Mouse (Mus musculus) embryonic facial prominence, embryonic 11.5 days (tissue): ENCODE measurements around the gene Zap70. TPM values are rescaled to one million over a fixed set of nuclear protein-coding genes. Genes with fewer than 3 reads are reported as not detected.

Source experiments
- ATAC-seq: fragments of 200-750 bp; cut with Nextera tagmentation; replicated peaks from 2 replicates; pipeline ENCODE4 v1.8.0; 2017; ENCODE audit warnings: low read depth; ENCODE audit not compliant: insufficient number of reproducible peaks, low FRiP score, low TSS enrichment
- DNase-seq: peaks from one replicate; pipeline ENCODE4 v3.0.0-alpha.2; 2015; ENCODE audit warnings: low spot score
- H3K27ac ChIP-seq: fragments of 300-500 bp; sonication (generic); replicated peaks from 2 replicates; pipeline ENCODE4 v1.5.1; 2014; ENCODE audit warnings: mild to moderate bottlenecking, low read depth, low read length, control low read depth
- H3K27me3 ChIP-seq: fragments of 300-500 bp; sonication (generic); 2 replicates; pipeline ENCODE4 v1.6.1; 2014; ENCODE audit warnings: mild to moderate bottlenecking, low read length, moderate library complexity, mixed read lengths; ENCODE audit not compliant: control insufficient read depth, insufficient read depth
- H3K36me3 ChIP-seq: fragments of 300-500 bp; sonication (generic); replicated peaks from 2 replicates; pipeline ENCODE4 v1.6.1; 2014; ENCODE audit warnings: low read depth, mild to moderate bottlenecking, low read length, moderate library complexity, mixed read lengths; ENCODE audit not compliant: control insufficient read depth, insufficient read depth
- H3K4me1 ChIP-seq: fragments of 300-500 bp; sonication (generic); 2 replicates; pipeline ENCODE4 v1.6.1; 2014; ENCODE audit warnings: low read length, mixed read lengths; ENCODE audit not compliant: control insufficient read depth, insufficient read depth
- H3K4me2 ChIP-seq: fragments of 300-500 bp; sonication (generic); 2 replicates; pipeline ENCODE4 v1.6.1; 2014; ENCODE audit warnings: low read depth, mild to moderate bottlenecking, control low read depth, low read length, moderate library complexity
- H3K4me3 ChIP-seq: fragments of 300-500 bp; sonication (generic); 2 replicates; pipeline ENCODE4 v1.5.1; 2014; ENCODE audit warnings: low read depth, low read length, control low read depth
- H3K9ac ChIP-seq: fragments of 300-500 bp; sonication (generic); replicated peaks from 2 replicates; pipeline ENCODE4 v1.6.1; 2014; ENCODE audit warnings: mild to moderate bottlenecking, control low read depth, low read length
- H3K9me3 ChIP-seq: fragments of 300-500 bp; sonication (generic); replicated peaks from 2 replicates; pipeline ENCODE4 v1.6.1; 2016; ENCODE audit warnings: mild to moderate bottlenecking, low read length, inconsistent platforms, mixed read lengths; ENCODE audit not compliant: control insufficient read depth
- WGBS: fragments of 180-500 bp; shearing (Covaris S2); extraction: QIAGEN DNeasy Blood & Tissue Kit; methylation state at CpG from one replicate; pipeline ENCODE4 v1.1.7; 2014; 5-methylcytosine and 5-hydroxymethylcytosine counted together
- polyA plus RNA-seq: library from polyadenylated mRNA; unstranded; fragments of >200 nt; fragmentation: Nextera tagmentation; extraction: Ambion mirVana; gene quantifications from 2 replicates; pipeline ENCODE4 v1.2.1, GENCODE M21; 2014

The Zap70 gene
- polyA plus RNA-seq, 1 experiment from 2014 or later, result 0.18 TPM

DNA sequence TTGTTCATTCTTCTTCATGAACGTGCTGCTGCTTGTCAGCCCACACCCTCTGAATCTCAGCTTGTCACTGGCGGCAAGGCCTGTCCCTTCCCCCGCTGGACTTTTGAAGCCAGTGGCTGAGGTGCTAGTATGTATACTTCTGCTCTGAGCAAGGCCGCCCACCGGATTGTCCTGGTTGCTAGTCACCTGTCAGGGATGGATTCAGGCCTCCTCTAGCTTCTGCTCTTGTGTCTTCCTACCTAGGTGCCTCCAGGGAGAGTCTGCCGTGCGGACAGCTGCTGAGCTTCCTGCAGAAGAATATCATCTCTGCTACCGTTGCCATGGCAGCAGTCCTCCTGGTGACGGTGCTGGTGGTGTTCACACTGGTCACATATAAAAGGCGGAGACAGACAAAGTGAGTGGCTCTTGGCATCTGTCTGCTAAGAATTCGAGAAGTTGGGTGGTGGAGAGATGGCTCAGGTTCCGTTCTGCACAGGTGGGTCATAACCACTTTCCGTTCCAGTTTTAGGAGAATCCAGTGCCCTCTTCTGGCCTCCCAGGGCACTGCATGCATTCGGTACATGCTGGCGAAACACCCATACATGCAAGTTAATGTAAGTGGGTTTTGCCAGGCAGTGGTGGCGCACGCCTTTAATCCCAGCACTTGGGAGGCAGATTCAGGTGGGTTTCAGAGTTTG, 17.2 kb upstream of the Zap70 start:
- Histone ChIP-seq H3K27me3 (no peaks in the 10 kb centered on the region), H3K9me3 (no peaks in the 10 kb centered on the region), H3K27ac (no peak overlapping the region), H3K4me3 (no peak overlapping the region), H3K36me3 (no peaks in the 10 kb centered on the region), H3K4me2 (peak overlapping the region; percentile 27), H3K4me1 (0 out of 2 replicates have a peak, but pooled peaks cover 2% of the 10 kb centered on the region), H3K9ac (no peak overlapping the region)
- WGBS, result 24% methylated on average over 17 of the region's 17 CpGs
- 0 out of 2 replicates have a peak, but pooled peaks have one; percentile 40 for ATAC-seq
- DNase-seq, result peak; percentile 83

DNA sequence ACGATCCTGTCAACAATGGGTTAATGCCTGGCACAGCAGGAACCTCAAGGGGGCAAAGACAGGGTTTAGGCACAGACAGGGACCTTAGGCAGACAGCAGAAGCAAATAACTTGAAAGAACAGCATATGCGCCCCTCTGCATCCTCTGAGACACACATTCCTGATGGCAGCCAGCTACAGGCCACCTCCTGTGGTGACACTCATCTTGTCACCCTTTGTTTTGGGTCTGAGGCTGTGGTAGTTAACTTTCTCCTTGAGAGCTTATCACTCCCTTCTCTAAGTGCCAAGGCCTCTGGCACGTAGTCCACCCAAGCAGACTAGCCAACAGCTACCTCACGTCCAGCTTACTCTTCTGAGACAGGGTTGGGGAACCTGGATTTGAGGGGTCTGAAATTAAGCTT, 15.9 kb upstream of the Zap70 start:
- WGBS, result 41% methylated on average over 4 of the region's 4 CpGs
- no peak for ATAC-seq
- Histone ChIP-seq H3K27ac (no peak overlapping the region), H3K4me2 (no peak overlapping the region), H3K4me3 (no peak overlapping the region), H3K4me1 (0 out of 2 replicates have a peak, but pooled peaks cover 2% of the 10 kb centered on the region), H3K9ac (no peak overlapping the region), H3K9me3 (no peaks in the 10 kb centered on the region), H3K36me3 (no peaks in the 10 kb centered on the region), H3K27me3 (no peaks in the 10 kb centered on the region)
- no peak for DNase-seq

DNA sequence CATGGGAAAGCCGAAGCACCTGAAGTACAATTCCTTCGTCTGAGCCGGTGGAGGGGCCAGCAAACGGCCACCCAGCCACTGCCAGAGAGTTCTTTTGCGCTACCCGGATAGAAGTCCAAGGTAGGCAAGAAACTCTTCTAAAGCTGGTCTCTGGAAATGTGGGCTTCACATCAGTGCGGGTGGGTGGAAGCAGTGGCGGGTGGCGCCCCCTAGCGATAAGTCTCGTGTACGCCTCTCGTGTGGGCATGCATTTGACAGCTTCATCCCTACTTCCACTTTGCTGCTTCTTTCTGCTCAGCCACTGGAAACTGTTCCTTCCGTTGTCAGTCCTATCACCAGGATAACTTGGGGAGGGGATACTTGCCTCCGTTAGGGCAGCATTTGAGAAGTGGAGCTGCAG, 15.1 kb upstream of the Zap70 start:
- 0 out of 2 replicates have a peak, but pooled peaks cover 2% of the 10 kb centered on the region for H3K4me1 ChIP-seq
- DNase-seq (peak; percentile 63), ATAC-seq (no peak)
- no peak overlapping the region for H3K9ac ChIP-seq
- no peak overlapping the region for H3K4me2 ChIP-seq
- no peak overlapping the region for H3K4me3 ChIP-seq
- H3K9me3 ChIP-seq, result no peaks in the 10 kb centered on the region
- 44% methylated on average over 15 of the region's 15 CpGs for WGBS
- no peak overlapping the region for H3K27ac ChIP-seq
- H3K27me3 ChIP-seq, result no peaks in the 10 kb centered on the region
- H3K36me3 ChIP-seq, result no peaks in the 10 kb centered on the region

DNA sequence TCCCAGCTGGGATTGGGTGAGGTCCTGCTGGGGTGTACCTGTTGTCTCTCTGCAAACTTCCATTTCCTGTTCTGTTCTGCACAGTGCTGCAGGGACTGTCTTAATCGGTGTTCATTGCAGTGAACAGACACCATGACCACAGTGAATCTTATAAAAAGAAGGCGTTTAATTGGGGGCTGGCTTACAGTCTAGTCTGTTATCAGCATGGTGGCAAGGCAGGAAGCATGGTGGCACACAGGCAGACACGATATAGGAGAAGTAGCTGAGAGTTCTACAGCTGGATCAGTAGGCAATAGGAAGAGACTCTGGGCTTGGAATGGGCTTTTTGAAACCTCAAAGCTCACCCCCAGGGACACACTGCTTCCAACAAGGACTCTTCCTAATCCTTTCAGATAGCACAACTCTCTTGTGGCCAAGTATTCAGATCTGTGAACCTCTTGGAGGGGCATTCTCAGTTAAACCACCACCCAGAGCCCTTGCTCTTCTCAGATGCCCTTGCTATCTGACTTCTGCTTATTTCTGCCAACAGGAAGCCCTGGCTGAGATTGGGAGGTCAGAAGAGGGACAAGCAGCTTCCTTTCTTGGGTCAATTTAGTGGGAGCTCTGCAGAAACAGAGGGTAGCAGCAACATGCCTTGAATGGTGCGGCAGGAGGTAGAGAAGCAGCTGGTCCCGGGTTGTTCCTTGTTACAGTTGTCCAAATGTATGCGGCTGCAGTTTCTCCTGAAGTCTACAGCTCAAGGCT, 7.5 kb upstream of the Zap70 start:
- no peaks in the 10 kb centered on the region for H3K27me3 ChIP-seq
- no peaks in the 10 kb centered on the region for H3K36me3 ChIP-seq
- no peaks in the 10 kb centered on the region for H3K9me3 ChIP-seq
- WGBS, result 84% methylated on average over 6 of the region's 6 CpGs
- H3K4me2 ChIP-seq, result no peak overlapping the region
- H3K4me1 ChIP-seq, result no peaks in the 10 kb centered on the region
- DNase-seq (no peak), ATAC-seq (no peak)
- H3K4me3 ChIP-seq, result no peak overlapping the region
- no peak overlapping the region for H3K27ac ChIP-seq
- H3K9ac ChIP-seq, result no peak overlapping the region

DNA sequence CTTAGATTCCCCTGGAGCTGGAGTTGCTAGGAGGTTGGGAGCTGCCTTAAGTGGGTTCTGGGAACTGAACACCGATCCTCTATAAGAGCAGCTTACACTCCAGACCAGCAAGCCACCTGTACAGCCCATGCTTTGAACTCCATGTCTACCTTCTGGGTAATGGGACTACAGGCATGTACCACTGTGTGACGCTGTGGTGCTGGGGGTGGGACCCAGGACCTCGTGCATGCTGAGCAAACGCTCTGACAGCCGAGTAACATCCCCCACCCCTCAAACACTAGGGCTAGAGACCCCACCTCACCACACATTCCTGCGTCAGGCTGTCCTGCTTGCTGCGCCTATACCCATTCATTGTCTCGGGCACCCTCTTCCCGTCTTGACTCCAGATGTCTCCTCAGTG, 3.0 kb upstream of the Zap70 start:
- Histone ChIP-seq H3K27ac (no peak overlapping the region), H3K36me3 (no peaks in the 10 kb centered on the region), H3K9ac (no peak overlapping the region), H3K4me2 (no peak overlapping the region), H3K27me3 (no peaks in the 10 kb centered on the region), H3K4me3 (no peak overlapping the region), H3K4me1 (no peaks in the 10 kb centered on the region), H3K9me3 (no peaks in the 10 kb centered on the region)
- no peak for ATAC-seq
- no peak for DNase-seq
- 80% methylated on average over 9 of the region's 9 CpGs for WGBS

DNA sequence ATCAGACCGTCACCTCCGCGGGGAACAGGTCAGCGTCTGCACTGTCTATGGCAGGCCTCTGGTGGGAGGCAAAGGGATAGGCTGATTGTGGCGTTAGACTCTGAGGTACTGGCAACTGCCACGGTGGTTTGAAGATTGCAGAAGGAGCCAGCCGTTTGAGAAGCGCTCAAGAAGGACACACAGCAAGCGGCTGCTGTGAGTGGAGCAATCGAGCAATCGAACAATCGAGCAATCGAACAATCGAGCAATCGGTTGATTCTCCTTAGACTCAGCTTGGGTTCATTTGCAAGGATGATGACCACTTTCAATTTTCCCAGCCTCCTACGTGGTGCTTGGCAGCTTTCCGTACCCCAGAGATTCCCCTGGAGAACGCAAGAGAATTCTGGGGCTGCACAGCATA, 2.5 kb upstream of the Zap70 start:
- no peaks in the 10 kb centered on the region for H3K36me3 ChIP-seq
- DNase-seq (no peak), ATAC-seq (no peak)

DNA sequence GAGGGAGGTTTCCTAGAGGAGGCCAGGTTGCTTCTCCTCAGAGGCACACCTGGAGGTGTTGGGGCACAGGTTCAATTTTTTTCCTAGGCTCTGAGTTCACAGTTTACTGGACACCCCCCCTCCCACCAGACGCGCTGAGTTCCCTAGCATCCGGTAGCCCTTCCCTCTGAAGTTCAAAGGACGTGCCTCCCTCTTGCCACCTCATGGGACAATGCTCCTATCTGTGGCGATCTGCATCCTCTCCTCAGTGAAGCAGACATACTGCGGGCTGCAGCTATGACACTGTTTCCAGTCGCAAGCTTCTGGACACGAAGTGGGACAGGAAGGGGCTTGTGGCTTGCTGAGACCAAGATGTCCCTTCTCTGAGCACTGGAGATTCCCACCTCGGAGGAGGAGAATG, 1.2 kb upstream of the Zap70 start:
- ATAC-seq (no peak), DNase-seq (no peak)
- WGBS, result 79% methylated on average over 9 of the region's 9 CpGs
- Histone ChIP-seq H3K4me2 (no peak overlapping the region), H3K36me3 (no peaks in the 10 kb centered on the region), H3K4me1 (no peaks in the 10 kb centered on the region), H3K27me3 (no peaks in the 10 kb centered on the region), H3K27ac (no peak overlapping the region), H3K9me3 (no peaks in the 10 kb centered on the region), H3K9ac (no peak overlapping the region), H3K4me3 (no peak overlapping the region)

More for the DNA sequence above, 2.5 kb upstream of the Zap70 start:
- Histone ChIP-seq H3K9me3 (no peaks in the 10 kb centered on the region), H3K4me2 (no peak overlapping the region), H3K27me3 (no peaks in the 10 kb centered on the region), H3K4me3 (no peak overlapping the region), H3K9ac (no peak overlapping the region), H3K4me1 (no peaks in the 10 kb centered on the region), H3K27ac (no peak overlapping the region)
- 88% methylated on average over 18 of the region's 18 CpGs for WGBS

DNA sequence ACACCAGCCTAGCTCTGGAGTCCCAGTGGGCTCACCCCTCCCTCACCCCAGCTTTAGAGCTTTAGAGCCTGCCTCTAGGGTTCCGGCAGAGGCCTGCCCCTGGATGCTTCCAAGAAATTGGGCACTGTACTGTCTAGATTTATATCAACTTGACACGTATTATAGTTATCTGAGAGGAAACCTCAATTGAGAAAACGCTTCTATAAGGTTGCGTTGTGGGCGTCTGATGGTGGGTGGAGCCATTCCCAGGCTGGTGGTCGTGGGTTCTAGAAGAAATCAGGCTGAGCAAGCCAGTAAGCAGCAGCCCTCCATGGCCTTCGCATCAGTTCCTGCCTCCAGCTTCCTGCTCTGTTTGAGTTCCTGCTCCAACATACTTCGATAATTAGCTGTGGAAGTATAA, 537 bp upstream of the Zap70 start:
- Histone ChIP-seq H3K27me3 (no peaks in the 10 kb centered on the region), H3K36me3 (no peaks in the 10 kb centered on the region), H3K27ac (no peak overlapping the region), H3K4me2 (no peak overlapping the region), H3K9me3 (no peaks in the 10 kb centered on the region), H3K4me3 (no peak overlapping the region), H3K9ac (no peak overlapping the region), H3K4me1 (no peaks in the 10 kb centered on the region)
- ATAC-seq, result no peak
- no peak for DNase-seq
- 83% methylated on average over 8 of the region's 8 CpGs for WGBS
